Mouse (Mus musculus) left cerebral cortex, postnatal 36 days (tissue): ENCODE results near the gene Nwd1. TPM values are rescaled to one million over a fixed set of nuclear protein-coding genes. Genes with fewer than 3 reads are reported as not detected.
"Not testable (repeated sequence)": the region's sequence is repeated elsewhere in the genome, so short reads cannot be mapped to it uniquely, and the experiment has no call there.

ENCODE experiments used
- DNase-seq, 2 experiments: peaks; one replicate each; pipeline ENCODE4 v3.0.0; 2021 to 2022; ENCODE audit warnings: low spot score in 2 of 2, mixed read lengths in 1 of 2
- intact Hi-C: fragments of 180-260 bp; cut with DNase I; formaldehyde crosslinking; loops from one replicate; pipeline ENCODE4 v1.15.1; 2025
- total RNA-seq, 2 experiments: library from RNA; stranded (reverse); gene quantifications; 2 replicates each; pipeline ENCODE4 v1.2.3; 2021

Gene Nwd1
- total RNA-seq, 2 experiments from 2014 or later, result 40.5 to 48.4 TPM

DNA sequence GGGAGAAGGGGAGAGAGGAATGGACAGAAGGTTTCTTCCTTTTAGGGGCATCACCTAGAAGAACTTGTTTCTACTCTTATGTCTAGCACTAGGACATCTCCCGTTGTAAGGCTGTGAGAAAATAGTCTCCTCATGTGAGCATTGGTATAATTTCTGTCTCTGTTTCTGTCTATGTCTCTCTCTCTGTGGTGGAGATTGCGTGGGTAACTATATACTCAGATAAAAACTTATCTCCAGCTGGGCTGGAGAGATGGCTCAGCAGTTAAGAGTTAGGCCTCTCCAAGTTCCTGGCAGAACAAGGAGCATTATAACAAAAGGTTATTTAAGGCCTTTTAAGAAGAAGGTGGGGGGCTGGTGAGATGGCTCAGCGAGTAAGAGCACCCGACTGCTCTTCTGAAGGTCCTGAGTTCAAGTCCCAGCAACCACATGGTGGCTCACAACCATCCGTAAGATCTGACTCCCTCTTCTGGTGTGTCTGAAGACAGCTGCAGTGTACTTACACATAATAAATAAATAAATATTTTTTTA lies 37.1 kb downstream of the Nwd1 start:
- DNase-seq, intact Hi-C loops: not testable (repeated sequence)

DNA sequence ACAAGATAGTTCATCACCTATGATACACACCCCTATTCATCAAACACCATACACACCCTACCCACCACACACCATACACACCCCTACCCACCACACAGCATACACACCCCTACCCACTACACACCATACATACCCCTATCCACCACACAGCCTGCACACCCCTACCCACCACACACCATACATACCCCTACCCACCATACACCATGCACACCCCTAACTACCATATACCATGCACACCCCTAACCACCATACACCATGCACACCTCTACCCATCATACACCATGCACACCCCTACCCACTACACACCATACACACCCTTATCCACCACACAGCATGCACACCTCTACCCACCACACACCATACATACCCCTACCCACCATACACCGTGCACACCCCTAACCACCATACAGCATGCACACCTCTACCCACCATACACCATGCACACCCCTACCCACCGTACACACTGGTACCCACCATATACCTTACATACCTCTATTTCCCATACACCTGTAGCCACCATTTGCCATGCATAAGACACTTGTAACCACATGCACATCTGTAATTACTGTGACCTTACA lies 51.9 kb downstream of the Nwd1 start:
- intact Hi-C loops, result no loop called here
- no peak for DNase-seq

DNA sequence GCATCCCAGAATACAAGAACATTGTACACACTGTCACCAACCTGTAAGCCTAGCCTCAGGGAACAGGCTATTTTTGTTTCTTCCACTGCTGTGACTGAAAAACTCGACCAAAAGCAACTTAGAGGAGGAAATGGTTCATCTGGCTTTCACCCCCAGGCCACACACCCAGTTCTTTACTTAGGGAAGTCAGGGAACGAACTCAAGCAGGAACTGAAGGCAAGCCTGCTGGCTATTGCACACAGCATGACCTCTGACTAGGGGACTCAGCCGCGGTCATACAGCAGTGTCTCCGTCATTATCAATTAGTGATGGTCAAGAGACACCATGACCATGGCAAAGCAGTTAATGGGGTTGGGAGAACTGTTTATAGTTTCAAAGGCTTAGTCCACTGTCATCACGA lies 66.1 kb downstream of the Nwd1 start:
- intact Hi-C loops, result no loop called here

DNA sequence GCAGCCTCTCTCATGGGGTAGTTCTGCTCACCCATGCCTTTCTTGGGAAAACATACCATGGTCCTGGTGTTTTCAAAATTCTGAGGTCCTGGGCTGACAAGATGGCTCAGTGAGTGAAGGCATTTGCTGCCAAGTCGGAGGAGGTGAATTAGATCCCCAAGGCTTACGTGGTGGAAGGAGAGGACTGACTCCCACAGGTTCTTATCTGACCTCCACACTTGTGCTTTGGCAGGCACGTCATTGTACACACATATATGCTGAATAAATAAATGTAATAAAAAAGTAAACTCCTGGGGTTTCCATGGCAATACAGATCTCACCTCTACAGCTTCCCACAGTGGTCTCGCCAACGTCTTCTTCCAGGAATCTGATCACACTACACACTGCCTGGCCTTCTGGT lies 70.1 kb downstream of the Nwd1 start:
- DNase-seq, result no peak
- intact Hi-C loops, result no loop called here

More for the DNA sequence above, 66.1 kb downstream of the Nwd1 start:
- DNase-seq, result no peak

DNA sequence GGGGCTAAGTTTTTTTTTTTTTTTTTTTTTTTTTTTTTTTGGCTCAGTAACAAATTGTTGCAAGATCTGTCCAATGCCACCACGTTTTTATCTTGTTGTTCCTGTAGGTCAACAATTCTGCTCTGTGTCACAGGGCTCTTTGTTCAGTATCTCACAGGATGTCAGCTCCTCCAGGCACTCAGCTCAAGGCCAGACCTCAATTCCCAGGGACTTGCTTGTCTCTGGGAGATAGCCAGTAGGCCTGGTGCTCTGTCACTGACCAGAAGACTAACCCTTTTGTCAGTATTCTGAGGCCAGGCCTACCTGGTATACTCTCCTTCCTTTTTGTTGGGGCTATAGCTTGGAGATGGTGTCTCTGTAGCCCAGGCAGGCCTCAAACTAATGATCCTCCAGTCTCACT lies 74.0 kb downstream of the Nwd1 start:
- DNase-seq, result no peak
- intact Hi-C loops, result no loop called here

DNA sequence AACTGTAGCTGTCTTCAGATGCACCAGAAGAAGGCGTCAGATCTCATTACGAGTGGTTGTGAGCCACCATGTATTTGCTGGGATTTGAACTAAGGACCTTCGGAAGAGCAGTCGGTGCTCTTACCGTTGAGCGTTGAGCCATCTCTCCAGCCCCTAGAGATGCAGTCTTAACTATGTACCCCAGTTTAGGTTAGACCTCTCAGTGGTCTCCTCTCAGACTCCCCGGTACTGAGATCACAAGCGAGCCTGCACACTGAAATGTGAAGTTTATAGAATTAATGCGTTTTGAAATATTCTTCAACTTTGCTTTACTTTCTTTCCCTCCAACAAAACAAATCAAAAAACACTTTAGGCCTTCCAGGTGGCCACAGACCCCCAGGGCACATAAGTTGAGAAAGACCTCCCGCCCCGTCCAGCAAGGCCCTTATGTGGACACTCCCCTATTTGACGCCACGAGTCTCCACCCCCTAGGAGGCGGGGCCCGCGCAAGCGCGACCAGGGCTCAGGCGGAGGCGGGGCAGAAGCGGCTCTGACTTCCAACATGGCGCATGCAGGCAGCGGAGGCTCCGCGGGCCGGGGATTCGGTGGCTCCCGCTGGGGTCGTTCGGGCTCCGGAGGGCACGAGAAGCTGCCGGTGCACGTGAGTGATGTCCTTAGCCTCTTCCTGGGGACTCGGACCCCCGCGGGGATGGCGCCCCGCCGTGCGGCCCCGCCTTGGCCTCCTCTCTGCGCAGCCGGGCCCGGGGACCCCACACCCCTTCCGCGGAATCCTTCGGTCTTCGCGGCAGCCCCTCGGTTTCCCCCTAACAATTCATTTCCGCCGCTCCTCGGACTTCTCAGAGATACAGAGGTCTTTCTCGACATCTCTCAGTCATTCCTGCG lies 76.5 kb downstream of the Nwd1 start, which contains the start of gene Sin3b:
TSS of gene Sin3b (plus strand) at position 517 of the 882 bp plus-strand sequence.
- intact Hi-C loops, result no loop called here
- peak; percentile 90 to 91 for DNase-seq

DNA sequence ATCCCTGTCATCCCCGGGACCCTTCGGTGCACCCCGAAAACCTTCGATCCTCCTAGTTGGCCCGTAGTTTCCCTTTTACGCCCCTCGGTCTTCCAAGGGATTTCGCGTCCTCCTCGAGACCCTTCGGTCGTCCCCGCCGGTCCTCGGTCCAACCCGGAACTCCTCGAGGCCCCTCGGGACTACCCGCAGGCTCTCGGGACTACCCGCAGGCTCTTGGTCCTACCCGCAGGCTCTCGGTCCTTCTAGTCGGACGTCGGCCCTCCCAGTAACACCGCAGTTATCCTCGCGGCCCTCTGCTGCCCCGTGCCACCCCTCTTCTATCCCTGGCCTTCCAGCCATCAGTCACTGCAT lies 77.1 kb downstream of the Nwd1 start:
- DNase-seq, result no peak

DNA sequence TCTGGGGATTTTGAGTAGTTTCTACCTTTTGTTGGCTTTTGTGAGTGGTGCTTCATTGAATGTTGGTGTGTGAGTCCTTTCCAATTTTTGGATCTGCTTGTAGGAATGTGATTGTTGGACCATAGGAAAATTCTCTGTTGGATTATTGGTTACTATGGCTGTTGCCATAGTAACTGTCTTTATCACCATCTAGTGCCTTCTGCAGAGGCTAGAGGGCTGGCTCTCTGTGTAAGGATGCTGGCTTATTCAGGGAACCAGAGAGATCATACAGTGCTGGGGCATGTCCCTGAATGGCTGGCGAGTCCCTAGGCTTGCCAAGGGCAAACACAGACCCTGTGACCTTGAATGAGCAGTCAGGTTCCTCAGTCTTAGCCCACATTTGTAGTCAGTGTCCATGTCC lies 82.1 kb downstream of the Nwd1 start:
- DNase-seq, result no peak
- intact Hi-C loops, result no loop called here

More for the DNA sequence above, 77.1 kb downstream of the Nwd1 start:
- intact Hi-C loops, result no loop called here

DNA sequence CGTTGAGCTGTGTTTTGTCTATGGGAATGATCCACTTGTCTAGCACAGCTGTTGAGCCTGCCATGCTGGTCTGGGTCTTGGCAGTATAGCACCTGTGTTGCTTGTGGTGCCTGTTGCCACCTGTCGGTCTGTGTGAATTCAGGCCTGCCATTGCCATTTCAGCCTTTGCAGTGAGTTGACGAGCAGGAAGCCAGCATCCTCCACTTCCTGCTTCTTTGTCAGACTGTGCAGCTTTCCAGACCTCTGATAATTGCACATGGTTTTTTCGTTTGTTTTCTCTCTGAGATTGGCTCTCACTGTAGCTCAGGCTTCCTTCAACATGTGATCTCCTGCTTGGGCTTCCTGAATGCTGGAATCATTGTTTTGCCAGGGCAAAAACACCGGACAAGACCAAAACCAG lies 88.5 kb downstream of the Nwd1 start:
- no peak for DNase-seq
- intact Hi-C loops, result no loop called here

DNA sequence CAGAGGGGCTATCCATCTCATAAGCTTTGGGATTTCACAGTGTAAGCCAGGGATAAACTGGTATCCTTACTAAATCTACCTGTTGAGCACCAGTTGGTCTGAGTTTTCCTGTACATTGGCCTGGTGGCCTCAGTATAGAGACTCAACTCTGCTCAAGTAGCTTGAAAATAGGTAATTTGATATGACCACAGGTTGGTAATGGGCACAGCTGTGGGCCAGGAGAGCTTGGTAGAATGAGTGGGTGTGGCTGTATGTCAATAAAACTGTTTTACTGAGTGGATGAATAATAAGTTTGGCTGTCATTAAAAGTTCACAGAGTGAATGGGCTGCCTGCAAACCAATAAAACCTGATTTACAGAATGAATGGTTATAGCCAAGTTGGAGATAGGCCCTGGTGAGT lies 90.4 kb downstream of the Nwd1 start:
- no peak for DNase-seq
- intact Hi-C loops, result no loop called here

DNA sequence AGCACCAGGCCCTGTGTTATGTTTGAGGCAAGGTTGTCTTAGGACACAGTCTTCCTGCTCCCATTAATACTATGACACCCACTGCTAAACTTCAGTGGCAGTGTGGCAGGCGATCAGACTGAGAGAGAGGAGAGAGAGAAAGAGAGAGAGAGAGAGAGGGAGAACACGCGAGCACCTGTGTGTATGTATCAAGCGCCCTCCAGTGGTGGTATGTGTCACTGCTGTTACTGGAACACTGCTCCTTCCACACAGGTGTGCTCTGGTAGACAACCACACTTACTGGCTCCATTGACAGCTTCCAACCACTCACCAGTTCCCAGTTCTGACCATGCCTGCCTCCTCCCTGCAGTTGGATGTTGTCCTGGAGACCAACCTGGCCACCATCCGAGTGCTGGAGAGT lies 99.5 kb downstream of the Nwd1 start:
- intact Hi-C loops, result loop anchor here (2.0 kb wide), 1 partner anchor 65 kb away; no protein-coding TSS in a partner anchor
- peak; percentile 45 to 50 for DNase-seq

DNA sequence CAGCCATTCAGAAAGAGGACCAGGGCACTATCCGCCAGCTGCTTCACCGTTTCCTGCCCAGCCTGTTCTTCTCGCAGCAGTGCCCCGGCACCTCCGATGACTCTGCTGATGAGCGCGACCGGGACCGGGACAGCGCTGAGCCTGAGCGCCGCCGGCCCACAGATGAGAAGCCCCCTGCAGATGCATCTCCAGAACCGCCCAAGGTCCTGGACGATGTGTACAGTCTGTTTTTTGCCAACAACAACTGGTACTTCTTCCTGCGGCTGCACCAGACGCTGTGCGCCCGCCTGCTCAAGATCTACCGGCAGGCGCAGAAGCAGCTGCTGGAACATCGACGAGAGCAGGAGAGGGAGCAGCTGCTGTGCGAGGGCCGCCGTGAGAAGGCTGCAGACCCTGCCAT lies 103.3 kb downstream of the Nwd1 start:
- DNase-seq, result peak in 1 of 2 experiments; percentile 3
- intact Hi-C loops, result no loop called here

DNA sequence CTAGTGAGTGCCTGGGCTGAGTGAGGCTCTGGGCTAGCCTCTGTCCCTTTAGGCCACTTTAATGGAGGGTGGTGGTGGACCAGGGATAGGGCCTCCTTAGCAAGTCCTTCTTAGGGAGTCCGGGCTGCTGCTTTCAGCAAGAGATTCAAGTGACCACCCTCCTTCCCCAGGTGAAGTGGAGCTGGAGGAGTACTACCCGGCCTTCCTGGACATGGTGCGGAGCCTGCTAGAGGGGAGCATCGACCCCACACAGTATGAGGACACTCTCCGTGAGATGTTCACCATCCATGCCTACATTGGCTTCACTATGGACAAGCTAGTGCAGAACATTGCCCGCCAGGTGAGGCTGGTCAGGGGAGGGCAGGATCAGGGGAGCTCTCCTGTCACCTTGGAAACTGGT lies 103.8 kb downstream of the Nwd1 start:
- DNase-seq, result peak in 1 of 2 experiments; percentile 4

DNA sequence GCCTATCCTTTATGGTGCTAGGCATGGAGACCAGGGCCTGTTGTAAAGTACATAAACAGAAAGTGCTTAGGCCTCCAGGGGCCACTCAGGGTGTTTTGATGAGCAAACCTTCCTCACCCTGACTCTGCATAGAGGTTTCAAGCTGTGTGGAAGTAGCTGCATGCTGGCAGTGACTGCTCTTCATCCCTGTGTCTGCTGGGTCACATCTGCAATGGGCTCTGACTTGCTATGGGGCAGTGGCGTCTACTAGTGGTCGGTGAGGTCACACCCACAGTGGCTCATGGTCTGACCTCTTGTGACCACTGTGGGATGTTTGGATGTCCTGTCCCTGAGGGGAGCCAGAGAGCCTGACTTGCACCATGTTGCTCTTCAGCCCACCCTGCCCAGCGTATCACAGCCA lies 104.6 kb downstream of the Nwd1 start:
- DNase-seq, result no peak

More for the DNA sequence above, 103.8 kb downstream of the Nwd1 start:
- intact Hi-C loops, result no loop called here

DNA sequence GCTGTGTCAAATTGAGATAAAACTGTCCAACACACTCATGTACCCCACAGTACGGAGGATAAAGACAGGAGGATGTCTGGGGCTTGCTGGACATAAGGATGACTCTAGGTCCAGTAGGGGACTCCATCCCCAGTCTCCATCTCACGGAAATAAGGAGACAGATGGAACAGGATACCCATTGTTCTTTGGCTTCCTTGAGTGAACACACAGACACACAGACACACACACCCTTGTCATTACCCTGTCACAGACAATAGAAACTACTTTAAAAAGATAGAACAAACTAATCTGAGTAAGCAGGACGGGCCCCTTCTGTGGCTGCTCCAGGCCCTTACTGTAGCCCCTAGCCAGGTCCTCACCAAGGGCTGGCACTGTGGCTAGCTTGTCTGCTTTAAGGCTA lies 105.8 kb downstream of the Nwd1 start:
- intact Hi-C loops, result no loop called here
- no peak for DNase-seq

More for the DNA sequence above, 104.6 kb downstream of the Nwd1 start:
- intact Hi-C loops, result no loop called here

DNA sequence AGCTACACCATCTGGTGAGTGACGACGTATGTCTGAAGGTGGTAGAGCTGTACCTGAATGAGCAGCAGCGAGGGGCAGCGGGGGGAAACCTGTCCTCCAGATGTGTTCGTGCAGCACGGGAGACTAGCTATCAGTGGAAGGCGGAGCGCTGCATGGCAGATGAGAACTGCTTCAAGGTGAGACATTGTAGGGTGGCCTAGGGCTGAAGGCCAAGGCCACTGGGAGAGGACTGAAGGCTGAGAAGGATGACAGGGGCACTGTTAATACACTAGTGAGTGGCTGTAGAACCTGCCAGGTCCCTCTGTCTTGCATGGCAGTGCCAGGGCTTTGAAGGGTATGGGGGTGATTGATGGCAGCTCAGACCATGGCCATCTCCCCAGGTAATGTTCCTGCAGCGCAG lies 106.7 kb downstream of the Nwd1 start:
- peak; percentile 1 to 2 for DNase-seq
- intact Hi-C loops, result no loop called here

DNA sequence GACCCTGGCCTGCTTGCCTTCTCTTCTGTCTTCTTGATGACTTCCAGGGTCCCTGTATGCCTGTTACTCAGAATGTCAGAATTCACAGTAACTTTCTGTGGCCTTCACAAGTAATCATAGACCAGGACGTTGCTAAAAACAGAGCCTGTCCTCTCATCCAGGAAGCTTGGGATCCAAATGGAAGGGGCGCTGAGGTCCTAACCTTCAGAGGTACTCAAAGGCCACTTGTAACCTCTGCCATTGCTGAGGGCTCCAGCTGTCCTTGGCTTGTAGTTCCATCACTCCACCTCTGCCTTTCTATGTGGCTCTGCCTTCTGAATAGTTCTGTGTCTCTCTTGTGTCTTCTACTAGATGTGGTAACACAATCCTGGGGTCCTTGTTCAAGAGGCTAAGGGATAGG lies 107.3 kb downstream of the Nwd1 start:
- peak; percentile 1 for DNase-seq
- intact Hi-C loops, result no loop called here

DNA sequence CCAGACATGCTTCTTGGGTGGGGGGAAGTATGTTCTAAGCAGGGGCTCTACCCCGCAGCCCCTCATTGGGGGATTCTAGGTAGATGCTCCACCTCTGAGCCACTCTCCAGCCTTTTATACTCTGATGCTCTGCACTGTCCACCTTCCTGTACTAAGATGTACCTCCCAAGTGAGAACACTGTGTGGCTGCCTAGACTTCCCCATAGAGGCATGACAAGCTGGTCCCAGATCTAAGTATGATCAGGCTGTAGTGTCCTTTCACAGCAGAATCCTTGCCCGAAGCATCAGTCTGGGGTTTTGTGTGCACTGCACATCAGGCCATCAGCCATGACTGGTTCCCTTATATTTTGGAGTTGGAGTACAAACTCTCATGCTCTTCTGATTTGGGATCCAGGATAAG lies 109.5 kb downstream of the Nwd1 start:
- DNase-seq, result peak; percentile 2
- intact Hi-C loops, result no loop called here

DNA sequence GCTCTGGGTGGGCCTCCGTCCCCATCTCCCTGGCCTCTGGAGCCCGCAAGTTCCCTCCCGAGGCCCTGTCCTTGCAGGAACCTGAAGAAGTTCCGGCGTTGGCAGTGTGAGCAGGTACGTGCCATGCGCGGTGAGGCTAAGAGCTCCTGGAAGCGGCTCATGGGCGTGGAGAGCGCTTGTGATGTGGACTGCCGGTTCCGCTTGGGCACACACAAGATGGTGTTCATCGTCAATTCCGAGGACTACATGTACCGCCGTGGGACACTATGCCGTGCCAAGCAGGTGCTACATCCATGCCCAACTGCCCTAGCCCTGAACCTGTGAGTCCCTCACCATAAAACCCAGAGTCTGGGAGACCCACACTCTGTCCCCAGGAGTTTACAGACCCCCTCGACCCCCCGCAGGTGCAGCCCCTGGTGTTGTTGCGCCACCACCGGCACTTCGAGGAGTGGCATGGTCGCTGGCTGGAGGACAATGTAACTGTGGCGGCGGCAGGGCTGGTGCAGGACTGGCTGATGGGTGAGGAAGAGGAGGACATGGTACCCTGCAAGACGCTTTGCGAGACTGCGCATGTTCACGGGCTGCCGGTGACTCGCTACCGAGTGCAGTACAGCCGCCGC lies 110.4 kb downstream of the Nwd1 start:
- intact Hi-C loops, result no loop called here
- DNase-seq, result peak in 1 of 2 experiments; percentile 3

DNA sequence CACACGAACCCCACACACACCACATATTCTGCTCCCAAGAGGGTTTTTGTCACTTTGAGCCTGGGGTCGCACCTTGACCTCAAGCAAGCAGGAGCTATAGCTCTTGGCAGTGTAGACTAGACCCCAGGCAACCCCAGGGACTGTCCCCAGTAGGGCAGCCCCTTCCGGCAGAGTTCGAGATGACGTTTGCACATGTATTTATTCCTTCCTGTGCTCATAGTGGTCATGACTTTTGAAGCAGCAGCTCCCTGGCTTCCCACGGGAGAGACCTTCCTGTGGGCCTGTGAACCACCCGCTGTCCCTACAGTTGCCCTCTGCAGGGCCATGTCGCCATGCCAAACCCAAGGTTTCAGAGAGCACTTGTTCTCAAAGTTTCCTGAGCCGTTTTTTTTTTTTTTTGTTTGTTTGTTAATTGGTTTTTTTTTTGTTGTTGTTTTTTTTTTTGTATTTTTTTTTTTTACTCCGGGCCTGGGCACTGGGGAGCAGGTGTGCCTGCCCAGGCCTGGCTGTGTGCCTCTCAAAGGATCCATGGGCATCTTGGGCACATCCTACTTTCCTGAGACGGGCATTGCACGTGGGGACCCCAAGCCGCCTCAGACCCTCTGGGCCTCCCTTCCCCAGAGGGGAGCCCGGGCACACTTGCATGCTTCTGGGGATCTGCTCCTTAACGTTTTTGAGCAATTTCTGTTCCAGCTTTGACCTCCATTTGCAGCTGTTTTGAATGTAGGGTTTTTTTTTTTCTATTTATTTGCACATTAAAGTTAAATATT lies 111.1 kb downstream of the Nwd1 start:
- peak in 1 of 2 experiments; percentile 2 for DNase-seq
- intact Hi-C loops, result no loop called here
